In the genomic region with DNA sequence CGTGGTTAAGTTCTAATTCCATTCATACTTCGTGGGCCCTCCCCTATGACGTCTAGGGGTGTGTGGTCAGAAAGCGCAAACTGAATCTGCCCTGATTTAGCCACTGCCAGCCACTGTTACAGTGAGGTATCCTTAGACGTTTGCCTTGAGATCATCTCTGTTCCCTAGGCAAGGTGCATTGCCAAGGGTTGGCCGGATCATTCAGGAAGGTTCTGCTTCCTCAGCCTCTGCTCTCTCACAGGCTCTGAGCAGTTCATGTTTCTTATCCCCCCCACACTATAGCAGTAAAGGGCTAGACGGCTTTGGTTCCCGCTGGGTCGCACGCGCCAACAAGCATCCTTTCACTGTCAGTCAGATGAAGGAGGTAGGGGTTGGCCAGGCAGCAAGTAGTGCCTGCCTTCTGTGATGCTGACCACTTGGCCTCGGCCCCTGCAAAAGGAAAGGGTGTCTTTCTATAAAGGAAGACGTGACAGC, we compare ENCODE assay signal across 9 mouse cellular contexts. TPM values are rescaled to one million over a fixed set of nuclear protein-coding genes. Genes with fewer than 3 reads are reported as not detected.
DNase-seq lines count a peak whose midpoint lies in the region; ATAC-seq and TF ChIP-seq lines count a peak whose summit lies in the region.
"Had no signal": no experiment of that assay in that cellular context is flagged by ENCODE, and none has a peak within 500 bp of the region (broad histone marks: within the 10 kb centered on the region; RNA-seq: fewer than 3 reads in every experiment).

No protein-coding gene starts in this region.

- H3K27ac ChIP-seq in hindbrain, embryonic 13.5 days: 0 out of 2 replicates have a peak overlapping the region, but pooled peaks have one; percentile 25
- H3K27ac ChIP-seq in hindbrain, embryonic 10.5 days: no peak overlapping the region
- peak overlapping the region; percentile 18; the same call in 1 of the 2 replicates for H3K27ac ChIP-seq in midbrain, postnatal 0 days (ENCODE audit: low read depth, low read length)
- no peak overlapping the region for H3K27ac ChIP-seq in midbrain, embryonic 15.5 days
- H3K27ac ChIP-seq: intestine, embryonic 15.5 days had no signal

- WGBS in hindbrain, embryonic 13.5 days: 77% methylated on average over 13 of the region's 13 CpGs
- WGBS in hindbrain, embryonic 10.5 days: 80% methylated on average over 13 of the region's 13 CpGs
- 67% methylated on average over 13 of the region's 13 CpGs for WGBS in midbrain, postnatal 0 days
- 69% methylated on average over 13 of the region's 13 CpGs for WGBS in midbrain, embryonic 15.5 days

- H3K4me1 ChIP-seq in hindbrain, embryonic 13.5 days (replicated peaks): peaks cover 66% of the 10 kb centered on the region
- H3K4me1 ChIP-seq in hindbrain, embryonic 10.5 days (replicated peaks): peaks cover 58% of the 10 kb centered on the region
- peaks cover 9% of the 10 kb centered on the region for H3K4me1 ChIP-seq in midbrain, postnatal 0 days (ENCODE audit: insufficient read depth, low read length)
- H3K4me1 ChIP-seq in midbrain, embryonic 15.5 days: peaks cover 41% of the 10 kb centered on the region

- no peak overlapping the region for H3K4me3 ChIP-seq in hindbrain, embryonic 13.5 days
- H3K4me3 ChIP-seq in hindbrain, embryonic 10.5 days: no peak overlapping the region
- no peak overlapping the region for H3K4me3 ChIP-seq in midbrain, postnatal 0 days (ENCODE audit: low read depth, low read length)
- H3K4me3 ChIP-seq in midbrain, embryonic 15.5 days: no peak overlapping the region
- H3K4me3 ChIP-seq: intestine, embryonic 15.5 days had no signal

- DNase-seq in cerebellum, postnatal 10 days: peak; percentile 74 to 85
- DNase-seq in cerebellum, postnatal 36 days: no peak
- DNase-seq in hindbrain, embryonic 10.5 days (ENCODE audit: low spot score): no peak
- DNase-seq in midbrain, postnatal 0 days (ENCODE audit: low spot score): no peak
- DNase-seq in adrenal gland, adult 2 months: no peak

- H3K9me3 ChIP-seq in hindbrain, embryonic 13.5 days: no peaks in the 10 kb centered on the region
- H3K9me3 ChIP-seq in hindbrain, embryonic 10.5 days: no peaks in the 10 kb centered on the region
- H3K9me3 ChIP-seq in midbrain, postnatal 0 days (ENCODE audit: low read length): no peaks in the 10 kb centered on the region
- H3K9me3 ChIP-seq in midbrain, embryonic 15.5 days: no peaks in the 10 kb centered on the region
- H3K9me3 ChIP-seq: intestine, embryonic 15.5 days had no signal

- H3K36me3 ChIP-seq in hindbrain, embryonic 13.5 days: peaks cover 16% of the 10 kb centered on the region
- H3K36me3 ChIP-seq in hindbrain, embryonic 10.5 days: peaks cover 72% of the 10 kb centered on the region
- no peaks in the 10 kb centered on the region for H3K36me3 ChIP-seq in midbrain, postnatal 0 days (ENCODE audit: insufficient read depth, low read length)
- no peaks in the 10 kb centered on the region for H3K36me3 ChIP-seq in midbrain, embryonic 15.5 days (replicated peaks)

- ATAC-seq in hindbrain, embryonic 13.5 days (ENCODE audit: low FRiP score): no peak
- ATAC-seq in midbrain, postnatal 0 days (ENCODE audit: low FRiP score): no peak
- no peak for ATAC-seq in midbrain, embryonic 15.5 days (replicated peaks)
- ATAC-seq in megakaryocyte-erythroid progenitor cell, adult 5-6 weeks (replicated peaks; ENCODE audit: low FRiP score, low TSS enrichment, poor library complexity, severe bottlenecking): no peak
- ATAC-seq: intestine, embryonic 15.5 days had no signal

- 0 out of 2 replicates have a peak overlapping the region, but pooled peaks have one; percentile 8 for H3K9ac ChIP-seq in hindbrain, embryonic 13.5 days
- no peak overlapping the region for H3K9ac ChIP-seq in midbrain, postnatal 0 days (replicated peaks; ENCODE audit: low read length, poor library complexity, severe bottlenecking)
- H3K9ac ChIP-seq in midbrain, embryonic 15.5 days: no peak overlapping the region
- H3K9ac ChIP-seq: intestine, embryonic 15.5 days had no signal

- TF ChIP-seq CTCF in midbrain, postnatal 0 days (IDR thresholded peaks at IDR 0.05): no peak

- no peaks in the 10 kb centered on the region for H3K27me3 ChIP-seq in hindbrain, embryonic 13.5 days
- no peaks in the 10 kb centered on the region for H3K27me3 ChIP-seq in hindbrain, embryonic 10.5 days (ENCODE audit: insufficient read depth, poor library complexity, severe bottlenecking)
- H3K27me3 ChIP-seq in midbrain, postnatal 0 days (ENCODE audit: insufficient read depth, low read length): no peaks in the 10 kb centered on the region
- H3K27me3 ChIP-seq in midbrain, embryonic 15.5 days (replicated peaks): no peaks in the 10 kb centered on the region
- H3K27me3 ChIP-seq: intestine, embryonic 15.5 days had no signal

- no peak overlapping the region for H3K4me2 ChIP-seq in hindbrain, embryonic 13.5 days
- H3K4me2 ChIP-seq in midbrain, postnatal 0 days (ENCODE audit: low read depth, low read length, poor library complexity, severe bottlenecking): no peak overlapping the region
- no peak overlapping the region for H3K4me2 ChIP-seq in midbrain, embryonic 15.5 days
- H3K4me2 ChIP-seq: intestine, embryonic 15.5 days had no signal

RNA-seq across cellular contexts. Expression of a gene that starts 54.6 kb away (rescaled TPM):
- polyA plus RNA-seq in hindbrain, embryonic 13.5 days (2015; fragmentation: Nextera tagmentation; extraction: Ambion mirVana): 76.4 and 76.6 TPM in 2 replicates
- 116 and 121 TPM in 2 replicates for polyA plus RNA-seq in hindbrain, embryonic 10.5 days (2016; fragmentation: Nextera tagmentation; extraction: Ambion mirVana)
- total RNA-seq in midbrain, postnatal 0 days (2014; rRNA removed): 51.7 and 53.3 TPM in 2 replicates
- 71.5 and 76.7 TPM in 2 replicates for polyA plus RNA-seq in midbrain, postnatal 0 days (2015; fragmentation: Nextera tagmentation; extraction: Ambion mirVana)
- polyA plus RNA-seq in midbrain, embryonic 15.5 days (2015; fragmentation: Nextera tagmentation; extraction: Ambion mirVana): 77.7 and 82.3 TPM in 2 replicates
- total RNA-seq in megakaryocyte-erythroid progenitor cell, adult 5-6 weeks (2014; fragmentation: Nextera tagmentation): 104 and 107 TPM in 2 replicates
- total RNA-seq in megakaryocyte-erythroid progenitor cell, adult 5-6 weeks (2017): 61.0 and 78.5 TPM in 2 replicates
- total RNA-seq in adrenal gland, adult 2 months (2021): 100 to 1,000 TPM in 1 of 2 experiments, 10 to 100 TPM in 1; 97.2 to 102 TPM
- 76.4 and 77.1 TPM in 2 replicates for polyA plus RNA-seq in adrenal gland, adult 2 months (2012; rRNA removed)

RNA-seq across cellular contexts. Expression of a gene that starts 54.7 kb away (rescaled TPM):
- 4.7 and 5.4 TPM in 2 replicates for polyA plus RNA-seq in hindbrain, embryonic 13.5 days (2015; fragmentation: Nextera tagmentation; extraction: Ambion mirVana)
- polyA plus RNA-seq in hindbrain, embryonic 10.5 days (2016; fragmentation: Nextera tagmentation; extraction: Ambion mirVana): 7.6 and 8.9 TPM in 2 replicates
- 5.1 and 20.5 TPM in 2 replicates for total RNA-seq in midbrain, postnatal 0 days (2014; rRNA removed)
- polyA plus RNA-seq in midbrain, postnatal 0 days (2015; fragmentation: Nextera tagmentation; extraction: Ambion mirVana): 4.6 and 5.6 TPM in 2 replicates
- 3.7 and 4.7 TPM in 2 replicates for polyA plus RNA-seq in midbrain, embryonic 15.5 days (2015; fragmentation: Nextera tagmentation; extraction: Ambion mirVana)
- total RNA-seq in megakaryocyte-erythroid progenitor cell, adult 5-6 weeks (2014; fragmentation: Nextera tagmentation): 8.1 and 11.5 TPM in 2 replicates
- 6.6 and 12.8 TPM in 2 replicates for total RNA-seq in megakaryocyte-erythroid progenitor cell, adult 5-6 weeks (2017)
- total RNA-seq in adrenal gland, adult 2 months (2021): 10 to 100 TPM; 22.9 to 27.3 TPM
- 13.4 and 14.1 TPM in 2 replicates for polyA plus RNA-seq in adrenal gland, adult 2 months (2012; rRNA removed)

Comparison
In these comparisons a context has a peak if more than half of its experiments do, and no peak if none do; other contexts are left out.
1. DNase-seq: peak in cerebellum, postnatal 10 days (2 of 2); none in cerebellum, postnatal 36 days (0 of 2), hindbrain, embryonic 10.5 days (single experiment), midbrain, postnatal 0 days (single experiment) and adrenal gland, adult 2 months (single experiment).
2. H3K27ac ChIP-seq: peak in hindbrain, embryonic 13.5 days (single experiment) and midbrain, postnatal 0 days (single experiment); none in hindbrain, embryonic 10.5 days (single experiment) and midbrain, embryonic 15.5 days (single experiment).